8 mouse cellular contexts compared by ENCODE assay signal in genomic region chr7:19749389-19750216, GRCm38 (mm10). TPM values are rescaled to one million over a fixed set of nuclear protein-coding genes. Genes with fewer than 3 reads are reported as not detected.
DNase-seq lines count a peak whose midpoint lies in the region; ATAC-seq and TF ChIP-seq lines count a peak whose summit lies in the region.

No protein-coding gene starts in this region.

- peak overlapping the region; percentile 94 for H3K27ac ChIP-seq in hindbrain, embryonic 10.5 days
- peak overlapping the region; percentile 96 for H3K27ac ChIP-seq in lung, postnatal 0 days (ENCODE audit: low read length)

- H3K4me1 ChIP-seq in hindbrain, embryonic 10.5 days (replicated peaks): peaks cover 59% of the 10 kb centered on the region
- peaks cover 23% of the 10 kb centered on the region; the same call in 1 of the 2 replicates for H3K4me1 ChIP-seq in lung, postnatal 0 days (ENCODE audit: insufficient read depth, low read depth, low read length)

- no peaks in the 10 kb centered on the region for H3K9me3 ChIP-seq in hindbrain, embryonic 10.5 days
- H3K9me3 ChIP-seq in lung, postnatal 0 days (ENCODE audit: low read length): no peaks in the 10 kb centered on the region

- peak overlapping the region; percentile 93 for H3K9ac ChIP-seq in lung, postnatal 0 days (replicated peaks; ENCODE audit: low read depth)

- H3K27me3 ChIP-seq in hindbrain, embryonic 10.5 days (ENCODE audit: insufficient read depth, poor library complexity, severe bottlenecking): peaks cover 3% of the 10 kb centered on the region; the same call in 1 of the 2 replicates
- H3K27me3 ChIP-seq in lung, postnatal 0 days (replicated peaks; ENCODE audit: insufficient read depth, low read length): no peaks in the 10 kb centered on the region

- peak; percentile 93 for TF ChIP-seq CTCF in lung, postnatal 0 days (IDR thresholded peaks at IDR 0.05)

- peak overlapping the region; percentile 75 for H3K4me3 ChIP-seq in hindbrain, embryonic 10.5 days
- peak overlapping the region; percentile 92 for H3K4me3 ChIP-seq in lung, postnatal 0 days (ENCODE audit: low read depth, low read length)

- peak overlapping the region; percentile 81 for H3K4me2 ChIP-seq in lung, postnatal 0 days (replicated peaks; ENCODE audit: low read depth, low read length)

- TF ChIP-seq EP300 in lung, postnatal 0 days (IDR thresholded peaks at IDR 0.05): peak; percentile 42; the same call in 1 of the 2 replicates

- H3K36me3 ChIP-seq in hindbrain, embryonic 10.5 days: peaks cover 15% of the 10 kb centered on the region
- no peaks in the 10 kb centered on the region for H3K36me3 ChIP-seq in lung, postnatal 0 days (ENCODE audit: insufficient read depth, low read length)

- under 1% methylated on average over 46 of the region's 46 CpGs for WGBS in hindbrain, embryonic 10.5 days
- under 1% methylated on average over 36 of the region's 46 CpGs for WGBS in lung, postnatal 0 days

- ATAC-seq in frontal cortex, adult (ENCODE audit: low TSS enrichment): peak; percentile 86
- peak; percentile 90 for ATAC-seq in lung, postnatal 0 days

- DNase-seq in MN1 (ENCODE audit: low spot score): peak; percentile 87
- peak; percentile 72 for DNase-seq in cerebellum, adult 9-10 months
- peak; percentile 99 for DNase-seq in hindbrain, embryonic 10.5 days (ENCODE audit: low spot score)
- peak; percentile 96 for DNase-seq in layer of hippocampus, adult 9-11 months
- peak; percentile 99 for DNase-seq in lung, postnatal 0 days (ENCODE audit: low spot score)
- peak; percentile 99 for DNase-seq in ovary, postnatal 14 days (ENCODE audit: low spot score)
- DNase-seq in thymus, postnatal 14 days: peak; percentile 52

RNA-seq across cellular contexts. Expression of gene Nectin2, which starts 0.7 kb away (rescaled TPM):
- 89.0 and 99.8 TPM in 2 replicates for polyA plus RNA-seq in hindbrain, embryonic 10.5 days (2016; fragmentation: Nextera tagmentation; extraction: Ambion mirVana)
- polyA plus RNA-seq in lung, postnatal 0 days (2015; fragmentation: Nextera tagmentation; extraction: Ambion mirVana): 113 and 116 TPM in 2 replicates

RNA-seq across cellular contexts. Expression of gene Bcam, which starts 21.2 kb away (rescaled TPM):
- 46.8 and 57.3 TPM in 2 replicates for polyA plus RNA-seq in hindbrain, embryonic 10.5 days (2016; fragmentation: Nextera tagmentation; extraction: Ambion mirVana)
- 477 and 507 TPM in 2 replicates for polyA plus RNA-seq in lung, postnatal 0 days (2015; fragmentation: Nextera tagmentation; extraction: Ambion mirVana)

RNA-seq across cellular contexts. Expression of gene Tomm40, which starts 34.4 kb away (rescaled TPM):
- polyA plus RNA-seq in hindbrain, embryonic 10.5 days (2016; fragmentation: Nextera tagmentation; extraction: Ambion mirVana): 209 and 211 TPM in 2 replicates
- polyA plus RNA-seq in lung, postnatal 0 days (2015; fragmentation: Nextera tagmentation; extraction: Ambion mirVana): 60.8 and 62.4 TPM in 2 replicates

RNA-seq across cellular contexts. Expression of gene Cblc, which starts 47.0 kb away (rescaled TPM):
- polyA plus RNA-seq in hindbrain, embryonic 10.5 days (2016; fragmentation: Nextera tagmentation; extraction: Ambion mirVana): 1.2 and 1.8 TPM in 2 replicates
- polyA plus RNA-seq in lung, postnatal 0 days (2015; fragmentation: Nextera tagmentation; extraction: Ambion mirVana): 18.4 and 23.9 TPM in 2 replicates

RNA-seq across cellular contexts. Expression of gene Apoe, which starts 50.6 kb away (rescaled TPM):
- 179 and 230 TPM in 2 replicates for polyA plus RNA-seq in hindbrain, embryonic 10.5 days (2016; fragmentation: Nextera tagmentation; extraction: Ambion mirVana)
- 768 and 1,006 TPM in 2 replicates for polyA plus RNA-seq in lung, postnatal 0 days (2015; fragmentation: Nextera tagmentation; extraction: Ambion mirVana)

Comparison
In these comparisons a context has a peak if more than half of its experiments do, and no peak if none do; other contexts are left out.
1. Peak in every context shown above with its lines: DNase-seq, ATAC-seq, H3K4me3 ChIP-seq and H3K27ac ChIP-seq.